Mouse (Mus musculus): Measurements from ENCODE around the gene Frrs1l. TPM values are rescaled to one million over a fixed set of nuclear protein-coding genes. Genes with fewer than 3 reads are reported as not detected.

Frrs1l gene
- polyA plus RNA-seq (2015; fragmentation: Nextera tagmentation; extraction: Ambion mirVana) = 0.75 and 1.1 TPM in 2 replicates

DNA sequence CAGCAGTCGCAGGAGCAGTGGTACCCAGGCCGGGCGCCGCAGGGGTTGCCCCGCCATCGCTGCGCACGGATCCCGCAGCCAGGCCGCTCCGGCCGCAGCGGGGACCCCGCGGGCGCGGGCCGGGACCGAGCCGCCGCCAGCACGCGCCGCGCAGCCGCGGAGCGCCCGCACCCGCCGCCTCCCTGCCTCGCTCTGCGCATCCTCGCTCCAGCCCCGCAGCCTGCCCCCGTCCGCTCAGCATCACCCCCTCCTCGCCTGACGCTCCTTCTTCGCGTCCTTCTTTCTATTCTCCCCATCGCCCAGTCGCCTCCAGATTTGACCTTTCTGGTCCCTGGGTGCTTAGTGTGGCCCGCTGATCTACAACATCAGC, at the start of gene Frrs1l:
Gene Frrs1l, minus strand, starts transcription at position 177 of the 370 bp plus-strand sequence.
- 1% methylated on average over 39 of the region's 44 CpGs for WGBS
- Histone ChIP-seq H3K9ac (peak within 1 kb of the TSS; percentile 19), H3K4me2 (peak within 1 kb of the TSS; percentile 97), H3K36me3 (no peaks in the 10 kb centered on the region), H3K27me3 (replicated peaks) (peaks cover 22% of the 10 kb centered on the region), H3K27ac (no peak within 1 kb of the TSS), H3K9me3 (no peaks in the 10 kb centered on the region), H3K4me3 (replicated peaks) (peak within 1 kb of the TSS; percentile 56), H3K4me1 (0 out of 2 replicates have a peak, but pooled peaks cover 5% of the 10 kb centered on the region)
- ATAC-seq (ENCODE audit: insufficient read depth, low FRiP score, low read depth) = no peak

DNA sequence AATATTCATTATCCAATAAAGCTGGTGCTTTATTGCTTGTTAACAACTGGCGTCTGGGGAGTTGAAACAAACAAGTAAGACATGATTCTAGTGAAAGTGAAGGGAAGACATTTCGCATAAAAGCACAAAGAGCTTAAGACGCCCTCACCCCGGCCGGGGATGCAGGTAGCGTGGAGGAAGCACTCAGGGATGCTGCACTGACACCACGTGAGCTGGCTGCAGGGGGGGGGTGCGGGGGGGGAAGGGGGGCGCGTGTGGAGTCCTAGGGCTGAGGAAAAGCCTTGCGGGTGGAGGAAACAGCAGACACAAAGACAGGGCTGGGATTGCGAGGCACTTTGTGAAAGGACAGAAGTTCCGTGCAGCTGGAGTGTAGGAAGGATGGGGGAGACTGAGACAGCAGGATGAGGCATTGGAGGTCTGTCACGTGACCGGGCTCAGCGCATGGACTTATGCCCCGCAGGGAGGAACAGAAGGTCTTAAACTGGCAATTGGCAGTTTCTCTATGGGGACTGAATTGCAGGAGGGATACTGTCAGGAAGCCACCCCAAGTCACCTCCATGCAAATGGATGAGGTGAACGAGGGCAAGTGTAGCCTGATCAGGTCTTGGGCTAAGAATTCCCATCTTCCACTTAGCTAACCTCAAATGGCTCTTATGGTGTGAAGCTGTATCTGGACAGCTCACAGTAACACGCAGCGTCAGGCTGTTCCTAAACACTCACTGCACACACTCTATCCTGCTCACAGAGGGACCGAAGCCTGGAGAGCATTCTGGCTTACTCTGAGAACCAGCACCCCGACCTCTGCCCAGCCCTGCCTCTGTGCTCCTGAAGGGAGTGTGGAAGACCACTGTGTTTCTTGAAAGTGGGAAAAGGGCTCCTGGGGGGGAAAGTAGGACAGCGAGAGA, 49.2 kb upstream of the Frrs1l start:
- Histone ChIP-seq H3K27me3 (replicated peaks) (no peaks in the 10 kb centered on the region), H3K9ac (no peak overlapping the region), H3K4me2 (peak overlapping the region; percentile 45), H3K4me1 (peaks cover 4% of the 10 kb centered on the region; the same call in 1 of the 2 replicates), H3K4me3 (replicated peaks) (peak overlapping the region; percentile 21; the same call in 1 of the 2 replicates), H3K9me3 (no peaks in the 10 kb centered on the region), H3K27ac (no peak overlapping the region), H3K36me3 (no peaks in the 10 kb centered on the region)
- WGBS = 18% methylated on average over 23 of the region's 23 CpGs
- no peak; the same call in 1 of the 2 replicates for ATAC-seq (ENCODE audit: insufficient read depth, low FRiP score, low read depth)

DNA sequence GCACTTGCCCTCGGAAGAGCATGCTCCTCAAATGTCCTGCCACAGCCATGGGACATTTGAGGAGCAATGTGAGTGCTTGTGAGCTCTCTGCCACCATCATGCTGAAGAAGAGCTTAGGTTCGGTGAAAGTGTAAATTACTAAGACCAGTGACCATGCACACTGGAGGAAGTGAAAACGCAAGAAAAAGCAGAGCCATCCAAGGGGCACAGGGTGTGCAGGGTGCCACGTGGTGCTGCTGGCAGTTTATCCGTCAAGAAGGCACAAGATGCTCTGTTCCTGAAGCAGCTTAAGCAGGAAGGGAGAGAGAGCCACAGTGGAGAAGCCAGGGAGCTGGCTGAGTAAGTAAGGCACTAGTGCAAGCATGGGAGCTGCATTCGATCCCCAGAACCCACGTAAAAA, 47.4 kb upstream of the Frrs1l start:
- 77% methylated on average over 7 of the region's 7 CpGs for WGBS
- Histone ChIP-seq H3K27me3 (replicated peaks) (no peaks in the 10 kb centered on the region), H3K4me1 (peaks cover 4% of the 10 kb centered on the region; the same call in 1 of the 2 replicates), H3K36me3 (no peaks in the 10 kb centered on the region), H3K9me3 (no peaks in the 10 kb centered on the region), H3K4me2 (no peak overlapping the region), H3K9ac (no peak overlapping the region), H3K27ac (no peak overlapping the region), H3K4me3 (replicated peaks) (no peak overlapping the region)
- no peak for ATAC-seq (ENCODE audit: insufficient read depth, low FRiP score, low read depth)

DNA sequence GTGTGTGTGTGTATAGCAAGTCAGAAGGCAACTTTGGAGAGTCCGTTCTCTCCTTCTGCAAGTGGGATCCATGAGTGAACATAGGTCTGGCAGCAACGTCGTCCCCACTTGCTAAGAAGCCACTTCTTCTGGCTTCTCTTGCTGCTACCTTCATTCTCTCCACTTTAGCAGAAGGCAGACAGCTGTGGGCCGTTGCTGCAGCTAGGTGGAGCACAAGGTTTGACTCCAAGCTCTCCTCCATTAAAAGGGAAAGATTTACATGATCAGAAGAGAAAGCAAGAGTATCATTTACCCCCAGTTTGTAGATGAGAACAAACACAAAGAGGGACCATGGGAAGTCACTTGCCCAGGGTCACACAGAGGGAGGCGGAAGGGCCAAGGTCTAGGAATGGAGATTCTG, 44.0 kb upstream of the Frrs1l start:
- WGBS = 71% methylated on average over 5 of the region's 5 CpGs
- Histone ChIP-seq H3K4me2 (no peak overlapping the region), H3K9ac (no peak overlapping the region)

DNA sequence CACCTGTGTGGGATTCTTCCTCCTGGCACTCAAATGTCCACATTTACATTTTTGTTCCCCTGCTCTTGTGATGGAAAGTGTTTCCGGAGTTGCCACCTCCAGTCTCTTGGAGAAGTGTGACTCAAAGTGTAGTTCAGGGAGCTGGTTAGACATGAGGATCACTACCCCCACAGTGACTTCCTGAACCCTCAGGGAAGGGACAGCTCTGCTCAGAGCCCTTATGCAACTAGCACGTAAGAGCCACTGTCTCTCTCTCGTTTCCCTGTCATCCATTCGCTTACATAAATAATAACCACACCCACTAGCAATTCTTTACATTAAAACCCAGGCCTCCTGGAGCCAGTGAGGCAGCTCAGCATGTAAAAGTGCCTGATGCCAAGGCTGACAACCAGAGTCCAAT, 41.2 kb upstream of the Frrs1l start:
- Histone ChIP-seq H3K4me3 (replicated peaks) (no peak overlapping the region), H3K4me2 (no peak overlapping the region), H3K36me3 (no peaks in the 10 kb centered on the region), H3K9me3 (no peaks in the 10 kb centered on the region), H3K27me3 (replicated peaks) (no peaks in the 10 kb centered on the region), H3K4me1 (no peaks in the 10 kb centered on the region), H3K27ac (no peak overlapping the region), H3K9ac (no peak overlapping the region)
- no peak for ATAC-seq (ENCODE audit: insufficient read depth, low FRiP score, low read depth)
- 51% methylated on average over 4 of the region's 4 CpGs for WGBS

More for the DNA sequence above, 44.0 kb upstream of the Frrs1l start:
- Histone ChIP-seq H3K4me1 (peaks cover under 1% of the 10 kb centered on the region; the same call in 1 of the 2 replicates), H3K36me3 (no peaks in the 10 kb centered on the region), H3K27ac (no peak overlapping the region), H3K27me3 (replicated peaks) (no peaks in the 10 kb centered on the region), H3K9me3 (no peaks in the 10 kb centered on the region), H3K4me3 (replicated peaks) (no peak overlapping the region)
- no peak for ATAC-seq (ENCODE audit: insufficient read depth, low FRiP score, low read depth)

DNA sequence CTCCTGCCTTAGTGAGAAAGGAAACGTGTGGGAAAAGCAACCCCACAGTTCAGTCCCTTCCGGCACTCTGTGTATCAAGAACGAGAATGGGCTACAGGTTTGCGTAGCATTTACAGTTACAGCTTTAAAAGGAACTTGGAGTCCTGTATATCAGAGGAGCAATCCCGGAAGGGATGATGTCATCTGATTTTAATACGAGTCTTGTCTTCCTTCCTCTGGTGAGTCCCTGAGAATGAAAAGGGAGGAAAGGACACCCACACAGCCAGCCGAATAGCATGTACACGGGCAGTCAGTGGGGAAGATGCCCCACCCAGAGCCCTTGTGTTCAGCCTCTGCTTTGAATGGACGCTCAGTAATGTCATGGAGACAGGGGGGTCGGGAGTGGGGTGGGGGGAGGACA, 37.8 kb upstream of the Frrs1l start:
- H3K9ac ChIP-seq = no peak overlapping the region
- no peak overlapping the region for H3K4me3 ChIP-seq (replicated peaks)
- H3K4me2 ChIP-seq = no peak overlapping the region
- H3K27ac ChIP-seq = no peak overlapping the region
- H3K4me1 ChIP-seq = no peaks in the 10 kb centered on the region
- 55% methylated on average over 10 of the region's 10 CpGs for WGBS
- no peaks in the 10 kb centered on the region for H3K9me3 ChIP-seq
- no peaks in the 10 kb centered on the region for H3K27me3 ChIP-seq (replicated peaks)
- ATAC-seq (ENCODE audit: insufficient read depth, low FRiP score, low read depth) = no peak
- no peaks in the 10 kb centered on the region for H3K36me3 ChIP-seq

DNA sequence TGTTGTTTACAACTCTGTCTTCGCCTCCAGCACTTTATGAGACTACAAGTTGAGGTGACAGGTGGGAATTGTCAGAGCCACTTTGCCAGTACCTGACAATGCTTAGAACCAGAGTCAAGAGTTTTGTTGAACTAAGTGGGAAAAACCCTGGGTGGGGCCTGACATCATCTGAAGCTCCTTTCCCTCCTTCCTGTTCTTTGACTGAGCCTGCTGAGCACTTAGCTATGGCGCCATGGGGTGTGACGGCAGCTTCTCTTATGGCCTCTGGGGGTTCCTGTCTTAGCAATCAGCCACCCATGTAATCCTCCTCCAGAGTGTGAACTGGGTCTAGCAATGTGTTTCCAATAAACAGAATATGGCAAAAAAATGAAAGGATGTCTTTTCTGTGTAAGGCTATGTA, 33.3 kb upstream of the Frrs1l start:
- WGBS = 52% methylated on average over 3 of the region's 3 CpGs
- Histone ChIP-seq H3K9me3 (no peaks in the 10 kb centered on the region), H3K36me3 (no peaks in the 10 kb centered on the region), H3K27ac (no peak overlapping the region), H3K4me2 (no peak overlapping the region), H3K4me1 (no peaks in the 10 kb centered on the region), H3K27me3 (replicated peaks) (no peaks in the 10 kb centered on the region), H3K9ac (no peak overlapping the region), H3K4me3 (replicated peaks) (no peak overlapping the region)
- no peak for ATAC-seq (ENCODE audit: insufficient read depth, low FRiP score, low read depth)

DNA sequence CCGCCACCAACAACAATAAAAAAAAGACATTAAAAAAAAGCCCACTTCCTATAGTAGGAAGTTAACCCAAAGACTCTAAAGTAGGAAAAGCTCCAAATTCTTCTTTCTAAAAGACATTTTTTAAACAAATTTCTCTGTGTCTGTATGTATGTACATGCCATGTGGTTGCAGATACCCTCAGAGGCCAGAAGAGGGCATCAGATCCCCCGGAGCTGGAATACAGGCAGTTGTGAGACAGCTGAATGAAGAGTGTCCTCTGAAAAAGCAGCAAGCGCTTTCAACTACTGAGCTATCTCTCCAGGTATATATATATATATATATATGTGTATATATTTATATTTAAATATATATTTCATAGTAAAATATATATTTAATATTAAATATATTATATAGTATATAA, 31.1 kb upstream of the Frrs1l start:
- Histone ChIP-seq H3K27me3 (replicated peaks) (no peaks in the 10 kb centered on the region), H3K36me3 (no peaks in the 10 kb centered on the region), H3K4me3 (replicated peaks) (no peak overlapping the region), H3K4me2 (no peak overlapping the region), H3K9me3 (no peaks in the 10 kb centered on the region), H3K9ac (no peak overlapping the region), H3K27ac (no peak overlapping the region), H3K4me1 (no peaks in the 10 kb centered on the region)
- ATAC-seq (ENCODE audit: insufficient read depth, low FRiP score, low read depth) = no peak
- WGBS = 95% methylated on average over 3 of the region's 3 CpGs

DNA sequence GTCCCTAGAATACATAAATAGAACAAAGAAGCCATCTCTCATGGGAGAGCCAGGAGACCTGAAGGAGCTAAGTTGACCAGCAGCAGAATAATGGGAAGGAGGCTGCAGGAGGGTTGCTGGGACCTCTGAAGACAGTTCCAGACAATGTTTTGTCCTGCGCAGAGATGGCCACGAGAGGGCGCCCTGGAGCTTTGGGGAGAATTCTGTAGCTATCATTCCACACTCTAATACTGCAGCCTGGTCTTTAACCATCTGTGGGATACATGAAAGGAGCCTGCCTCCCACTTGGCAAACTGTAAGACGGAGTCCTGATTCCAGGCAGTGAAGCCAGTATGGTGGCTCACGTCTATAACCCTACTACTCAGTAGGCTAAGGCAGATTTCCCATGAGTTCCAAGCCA, 27.0 kb upstream of the Frrs1l start:
- no peak overlapping the region for H3K4me3 ChIP-seq (replicated peaks)
- ATAC-seq (ENCODE audit: insufficient read depth, low FRiP score, low read depth) = 0 out of 2 replicates have a peak, but pooled peaks have one; percentile 31
- no peak overlapping the region for H3K4me2 ChIP-seq
- no peaks in the 10 kb centered on the region for H3K4me1 ChIP-seq
- H3K27ac ChIP-seq = no peak overlapping the region
- no peak overlapping the region for H3K9ac ChIP-seq
- H3K27me3 ChIP-seq (replicated peaks) = no peaks in the 10 kb centered on the region
- WGBS = 22% methylated on average over 5 of the region's 5 CpGs
- H3K36me3 ChIP-seq = no peaks in the 10 kb centered on the region
- H3K9me3 ChIP-seq = no peaks in the 10 kb centered on the region

DNA sequence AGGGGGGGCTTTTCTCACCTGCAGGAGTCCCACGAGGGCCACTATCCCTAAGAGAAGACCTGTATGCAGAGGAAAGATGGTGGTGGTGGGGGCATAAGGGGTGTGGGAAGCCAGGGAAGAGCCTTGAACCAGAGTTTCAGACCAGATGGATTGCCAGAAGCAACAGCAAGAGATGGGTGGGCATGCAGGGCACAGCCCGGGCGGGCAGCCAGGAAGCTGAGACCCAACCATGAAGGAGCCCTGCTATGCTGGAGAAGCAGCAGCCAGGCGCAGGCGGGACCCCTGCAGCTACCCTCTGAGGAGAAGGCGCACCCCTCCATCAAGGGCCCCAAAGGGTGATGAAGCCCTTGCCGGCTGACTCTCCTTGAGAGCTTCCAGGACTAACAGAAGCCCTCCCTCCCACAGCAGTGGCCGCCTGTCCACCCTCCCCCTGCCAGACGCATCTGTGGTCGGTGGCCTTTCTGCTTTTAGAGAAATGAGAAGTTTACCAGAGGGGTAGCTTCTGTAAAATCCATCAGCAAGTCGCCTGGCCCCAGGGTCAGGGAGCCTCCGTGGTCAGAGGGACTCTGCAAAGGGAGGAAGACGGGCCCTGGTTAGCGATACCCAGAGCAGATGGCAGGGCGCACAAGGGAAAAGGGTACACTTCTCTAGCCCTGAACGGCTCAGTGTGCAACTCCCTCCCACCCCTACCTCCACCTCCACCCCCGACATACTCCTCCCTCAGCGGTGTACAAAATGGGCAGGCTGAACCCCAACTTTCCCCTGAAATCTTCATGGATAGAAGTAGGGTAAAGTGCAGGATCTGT, 26.4 kb upstream of the Frrs1l start:
- Histone ChIP-seq H3K4me2 (no peak overlapping the region), H3K4me3 (replicated peaks) (no peak overlapping the region), H3K36me3 (no peaks in the 10 kb centered on the region), H3K9me3 (no peaks in the 10 kb centered on the region), H3K9ac (no peak overlapping the region), H3K27ac (no peak overlapping the region), H3K4me1 (no peaks in the 10 kb centered on the region), H3K27me3 (replicated peaks) (no peaks in the 10 kb centered on the region)
- 44% methylated on average over 18 of the region's 18 CpGs for WGBS
- ATAC-seq (ENCODE audit: insufficient read depth, low FRiP score, low read depth) = no peak

DNA sequence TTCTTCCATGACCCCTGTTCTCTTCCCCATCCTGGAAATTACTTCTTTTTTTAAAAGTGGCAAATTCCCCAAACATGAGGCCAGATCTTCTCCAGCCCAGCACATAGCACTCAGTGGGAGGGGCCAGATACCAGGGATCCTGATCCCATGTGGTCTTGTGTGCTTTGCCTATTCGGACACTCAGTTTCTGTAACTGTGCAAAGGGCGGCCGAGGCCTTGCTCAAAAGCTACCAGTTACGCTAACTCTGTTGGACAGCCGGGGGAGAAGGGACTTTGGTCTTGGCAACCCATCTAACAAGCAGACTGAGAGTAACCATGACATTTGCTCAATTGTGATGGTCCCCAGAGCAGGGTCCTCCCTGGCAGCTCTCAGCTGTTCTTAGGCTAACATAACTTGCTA, 24.8 kb upstream of the Frrs1l start:
- no peaks in the 10 kb centered on the region for H3K27me3 ChIP-seq (replicated peaks)
- H3K36me3 ChIP-seq = no peaks in the 10 kb centered on the region
- H3K4me3 ChIP-seq (replicated peaks) = no peak overlapping the region
- H3K27ac ChIP-seq = no peak overlapping the region
- H3K4me1 ChIP-seq = no peaks in the 10 kb centered on the region
- no peaks in the 10 kb centered on the region for H3K9me3 ChIP-seq
- H3K4me2 ChIP-seq = no peak overlapping the region
- ATAC-seq (ENCODE audit: insufficient read depth, low FRiP score, low read depth) = no peak
- no peak overlapping the region for H3K9ac ChIP-seq
- 76% methylated on average over 5 of the region's 5 CpGs for WGBS

All from stomach, embryonic 15.5 days (tissue).